Mouse (Mus musculus) stomach, embryonic 16.5 days (tissue): Measurements from ENCODE around the gene 1700001J03Rik. TPM values are rescaled to one million over a fixed set of nuclear protein-coding genes. Genes with fewer than 3 reads are reported as not detected.

Experiments
- ATAC-seq: fragments of 200-750 bp; cut with Nextera tagmentation; 2 replicates; pipeline ENCODE4 v1.8.0; 2017; ENCODE audit warnings: moderate number of reproducible peaks, moderate TSS enrichment; ENCODE audit not compliant: insufficient read depth, low FRiP score
- H3K27ac ChIP-seq: fragments of 300-500 bp; sonication (generic); 2 replicates; pipeline ENCODE4 v1.5.1; 2014; ENCODE audit warnings: low read length
- H3K27me3 ChIP-seq: fragments of 300-500 bp; sonication (generic); 2 replicates; pipeline ENCODE4 v1.6.1; 2014; ENCODE audit warnings: low read length, control low read depth, mixed read lengths; ENCODE audit not compliant: control insufficient read depth, insufficient read depth
- H3K36me3 ChIP-seq: fragments of 300-500 bp; sonication (generic); 2 replicates; pipeline ENCODE4 v1.6.1; 2014; ENCODE audit warnings: low read length; ENCODE audit not compliant: control insufficient read depth, insufficient read depth
- H3K4me1 ChIP-seq: fragments of 300-500 bp; sonication (generic); 2 replicates; pipeline ENCODE4 v1.6.1; 2014; ENCODE audit warnings: low read length, control low read depth, mixed read lengths; ENCODE audit not compliant: control insufficient read depth, insufficient read depth
- H3K4me2 ChIP-seq: fragments of 300-500 bp; sonication (generic); 2 replicates; pipeline ENCODE4 v1.6.1; 2014; ENCODE audit warnings: low read depth, low read length, mixed read lengths
- H3K4me3 ChIP-seq: fragments of 300-500 bp; sonication (generic); replicated peaks from 2 replicates; pipeline ENCODE4 v1.5.1; 2014; ENCODE audit warnings: mild to moderate bottlenecking, low read length
- H3K9ac ChIP-seq: fragments of 300-500 bp; sonication (generic); 2 replicates; pipeline ENCODE4 v1.6.1; 2014; ENCODE audit warnings: low read length
- H3K9me3 ChIP-seq: fragments of 300-500 bp; sonication (generic); replicated peaks from 2 replicates; pipeline ENCODE4 v1.6.1; 2016; ENCODE audit warnings: low read length, control low read depth; ENCODE audit not compliant: control insufficient read depth
- WGBS: fragments of 180-500 bp; shearing (Covaris S2); extraction: QIAGEN DNeasy Blood & Tissue Kit; methylation state at CpG from one replicate; pipeline ENCODE4 v1.1.7; 2014; 5-methylcytosine and 5-hydroxymethylcytosine counted together
- polyA plus RNA-seq: library from polyadenylated mRNA; unstranded; fragments of >200 nt; fragmentation: Nextera tagmentation; extraction: Ambion mirVana; gene quantifications from 2 replicates; pipeline ENCODE4 v1.2.1, GENCODE M21; 2015

The 1700001J03Rik gene
- polyA plus RNA-seq, 1 experiment from 2014 or later = not detected

GRCm38 (mm10) chr5:146223786-146224185 lies 38.7 kb upstream of the 1700001J03Rik start:
- H3K9ac ChIP-seq = no peak overlapping the region
- no peak overlapping the region for H3K4me2 ChIP-seq
- H3K9me3 ChIP-seq = no peaks in the 10 kb centered on the region
- WGBS = 67% methylated on average over 5 of the region's 5 CpGs
- no peaks in the 10 kb centered on the region for H3K27me3 ChIP-seq
- no peak overlapping the region for H3K4me3 ChIP-seq
- H3K36me3 ChIP-seq = no peaks in the 10 kb centered on the region
- no peak for ATAC-seq
- H3K4me1 ChIP-seq = 0 out of 2 replicates have a peak, but pooled peaks cover 6% of the 10 kb centered on the region
- H3K27ac ChIP-seq = peak overlapping the region; percentile 42

GRCm38 (mm10) chr5:146221722-146222121 lies 36.6 kb upstream of the 1700001J03Rik start:
- peak overlapping the region; percentile 58 for H3K4me2 ChIP-seq
- H3K9me3 ChIP-seq = no peaks in the 10 kb centered on the region
- no peaks in the 10 kb centered on the region for H3K27me3 ChIP-seq
- H3K27ac ChIP-seq = peak overlapping the region; percentile 100
- H3K36me3 ChIP-seq = 0 out of 2 replicates have a peak, but pooled peaks cover 3% of the 10 kb centered on the region
- peak overlapping the region; percentile 91 for H3K9ac ChIP-seq
- ATAC-seq = no peak
- peak overlapping the region; percentile 86 for H3K4me3 ChIP-seq
- 0 out of 2 replicates have a peak, but pooled peaks cover 6% of the 10 kb centered on the region for H3K4me1 ChIP-seq
- WGBS = 28% methylated on average over 6 of the region's 6 CpGs

GRCm38 (mm10) chr5:146220879-146221714 lies 36.0 kb upstream of the 1700001J03Rik start, which contains the start of gene Rnf6:
TSS of gene Rnf6 (minus strand) at chr5:146221555.
- Histone ChIP-seq H3K27ac (peak within 1 kb of the TSS; percentile 100), H3K27me3 (no peaks in the 10 kb centered on the region), H3K4me3 (peak within 1 kb of the TSS; percentile 86), H3K4me2 (peak within 1 kb of the TSS; percentile 83), H3K9ac (peak within 1 kb of the TSS; percentile 91), H3K36me3 (0 out of 2 replicates have a peak, but pooled peaks cover 3% of the 10 kb centered on the region), H3K4me1 (0 out of 2 replicates have a peak, but pooled peaks cover 6% of the 10 kb centered on the region), H3K9me3 (no peaks in the 10 kb centered on the region)
- under 1% methylated on average over 65 of the region's 67 CpGs for WGBS
- ATAC-seq = peak; percentile 99

- Histone ChIP-seq H3K27ac (peak overlapping the region; percentile 100), H3K36me3 (peaks cover 8% of the 10 kb centered on the region; the same call in 1 of the 2 replicates), H3K4me1 (0 out of 2 replicates have a peak, but pooled peaks cover 6% of the 10 kb centered on the region), H3K9me3 (no peaks in the 10 kb centered on the region), H3K4me2 (peak overlapping the region; percentile 83), H3K27me3 (no peaks in the 10 kb centered on the region), H3K9ac (peak overlapping the region; percentile 91), H3K4me3 (peak overlapping the region; percentile 86)
- ATAC-seq = peak; percentile 45
- WGBS = 6% methylated on average over 13 of the region's 13 CpGs
Measured at GRCm38 (mm10) chr5:146220501-146220878, 35.4 kb upstream of the 1700001J03Rik start.

GRCm38 (mm10) chr5:146205537-146205936 lies 20.4 kb upstream of the 1700001J03Rik start:
- ATAC-seq = no peak
- H3K9me3 ChIP-seq = no peaks in the 10 kb centered on the region
- no peak overlapping the region for H3K4me2 ChIP-seq
- H3K4me1 ChIP-seq = no peaks in the 10 kb centered on the region
- peaks cover 45% of the 10 kb centered on the region for H3K36me3 ChIP-seq
- H3K27me3 ChIP-seq = no peaks in the 10 kb centered on the region
- 92% methylated on average over 5 of the region's 5 CpGs for WGBS
- H3K27ac ChIP-seq = no peak overlapping the region
- no peak overlapping the region for H3K4me3 ChIP-seq
- no peak overlapping the region for H3K9ac ChIP-seq

- H3K27me3 ChIP-seq = no peaks in the 10 kb centered on the region
- H3K4me1 ChIP-seq = no peaks in the 10 kb centered on the region
- no peak overlapping the region for H3K27ac ChIP-seq
- no peak overlapping the region for H3K4me3 ChIP-seq
- H3K36me3 ChIP-seq = peaks cover 36% of the 10 kb centered on the region
- H3K9ac ChIP-seq = no peak overlapping the region
- H3K9me3 ChIP-seq = no peaks in the 10 kb centered on the region
- WGBS = 77% methylated on average over 2 of the region's 2 CpGs
- ATAC-seq = no peak
- no peak overlapping the region for H3K4me2 ChIP-seq
Measured at GRCm38 (mm10) chr5:146203921-146204320, 18.8 kb upstream of the 1700001J03Rik start.

- WGBS = 98% methylated on average over 6 of the region's 6 CpGs
- H3K9me3 ChIP-seq = no peaks in the 10 kb centered on the region
- H3K4me2 ChIP-seq = no peak overlapping the region
- no peak for ATAC-seq
- no peaks in the 10 kb centered on the region for H3K4me1 ChIP-seq
- H3K9ac ChIP-seq = no peak overlapping the region
- no peaks in the 10 kb centered on the region for H3K27me3 ChIP-seq
- H3K36me3 ChIP-seq = peaks cover 17% of the 10 kb centered on the region
- H3K27ac ChIP-seq = no peak overlapping the region
- H3K4me3 ChIP-seq = no peak overlapping the region
Measured at GRCm38 (mm10) chr5:146200580-146200979, 15.5 kb upstream of the 1700001J03Rik start.

GRCm38 (mm10) chr5:146199540-146199939 lies 14.4 kb upstream of the 1700001J03Rik start:
- Histone ChIP-seq H3K4me2 (no peak overlapping the region), H3K27me3 (no peaks in the 10 kb centered on the region), H3K36me3 (peaks cover 15% of the 10 kb centered on the region), H3K27ac (no peak overlapping the region), H3K4me3 (no peak overlapping the region), H3K4me1 (no peaks in the 10 kb centered on the region), H3K9me3 (no peaks in the 10 kb centered on the region), H3K9ac (no peak overlapping the region)
- 79% methylated on average over 2 of the region's 2 CpGs for WGBS
- ATAC-seq = no peak

GRCm38 (mm10) chr5:146199073-146199472 lies 14.0 kb upstream of the 1700001J03Rik start:
- no peaks in the 10 kb centered on the region for H3K9me3 ChIP-seq
- no peak for ATAC-seq
- H3K27ac ChIP-seq = no peak overlapping the region
- H3K4me3 ChIP-seq = no peak overlapping the region
- no peak overlapping the region for H3K9ac ChIP-seq
- no peaks in the 10 kb centered on the region for H3K4me1 ChIP-seq
- H3K4me2 ChIP-seq = no peak overlapping the region
- no peaks in the 10 kb centered on the region for H3K27me3 ChIP-seq
- peaks cover 10% of the 10 kb centered on the region for H3K36me3 ChIP-seq
